Mouse (Mus musculus) midbrain, embryonic 12.5 days (tissue): ENCODE data around the gene Patj. TPM values are rescaled to one million over a fixed set of nuclear protein-coding genes. Genes with fewer than 3 reads are reported as not detected.

ENCODE experiments used
- ATAC-seq: fragments of 200-750 bp; cut with Nextera tagmentation; 2 replicates; pipeline ENCODE4 v1.8.0; 2017; ENCODE audit warnings: low read depth, moderate TSS enrichment, moderate library complexity; ENCODE audit not compliant: low FRiP score
- H3K27ac ChIP-seq: fragments of 300-500 bp; sonication (generic); replicated peaks from 2 replicates; pipeline ENCODE4 v1.5.1; 2016; ENCODE audit warnings: mild to moderate bottlenecking
- H3K27me3 ChIP-seq: fragments of 300-500 bp; sonication (generic); 2 replicates; pipeline ENCODE4 v1.6.1; 2016; ENCODE audit warnings: mild to moderate bottlenecking
- H3K36me3 ChIP-seq: fragments of 300-500 bp; sonication (generic); 2 replicates; pipeline ENCODE4 v1.6.1; 2016
- H3K4me1 ChIP-seq: fragments of 300-500 bp; sonication (generic); 2 replicates; pipeline ENCODE4 v1.6.1; 2016
- H3K4me2 ChIP-seq: fragments of 300-500 bp; sonication (generic); replicated peaks from 2 replicates; pipeline ENCODE4 v1.6.1; 2016; ENCODE audit warnings: mild to moderate bottlenecking, moderate library complexity
- H3K4me3 ChIP-seq: fragments of 300-500 bp; sonication (generic); 2 replicates; pipeline ENCODE4 v1.5.1; 2016; ENCODE audit warnings: mild to moderate bottlenecking
- H3K9ac ChIP-seq: fragments of 300-500 bp; sonication (generic); replicated peaks from 2 replicates; pipeline ENCODE4 v1.6.1; 2016; ENCODE audit warnings: mild to moderate bottlenecking, moderate library complexity
- H3K9me3 ChIP-seq: fragments of 300-500 bp; sonication (generic); 2 replicates; pipeline ENCODE4 v1.6.1; 2016; ENCODE audit warnings: mild to moderate bottlenecking
- WGBS: fragments of 180-500 bp; shearing (Covaris S2); methylation state at CpG from one replicate; pipeline ENCODE4 v1.1.7; 2016; 5-methylcytosine and 5-hydroxymethylcytosine counted together
- polyA plus RNA-seq: library from polyadenylated mRNA; unstranded; fragments of >200 nt; fragmentation: Nextera tagmentation; extraction: Ambion mirVana; gene quantifications from 2 replicates; pipeline ENCODE4 v1.2.1, GENCODE M21; 2016

The Patj gene
- 8.0 and 8.5 TPM in 2 replicates for polyA plus RNA-seq

- Histone ChIP-seq H3K4me1 (peaks cover 4% of the 10 kb centered on the region), H3K4me3 (peak within 1 kb of the TSS; percentile 85), H3K4me2 (peak within 1 kb of the TSS; percentile 95), H3K9ac (peak within 1 kb of the TSS; percentile 94), H3K27me3 (no peaks in the 10 kb centered on the region; the same call in none of the 2 replicates), H3K36me3 (no peaks in the 10 kb centered on the region), H3K9me3 (no peaks in the 10 kb centered on the region), H3K27ac (peak within 1 kb of the TSS; percentile 56)
- WGBS = 2% methylated on average over 44 of the region's 73 CpGs
- peak; percentile 86 for ATAC-seq
Observed at GRCm38 (mm10) chr4:98395690-98396437, at the start of gene Patj. Gene Patj (plus strand): TSS chr4:98395785.

GRCm38 (mm10) chr4:98348580-98348979 is 47.0 kb upstream of the Patj start:
- no peak overlapping the region for H3K4me3 ChIP-seq
- H3K4me2 ChIP-seq = no peak overlapping the region
- 90% methylated on average over 5 of the region's 5 CpGs for WGBS
- no peak overlapping the region for H3K9ac ChIP-seq
- no peaks in the 10 kb centered on the region for H3K9me3 ChIP-seq
- no peaks in the 10 kb centered on the region for H3K27me3 ChIP-seq
- no peaks in the 10 kb centered on the region for H3K4me1 ChIP-seq
- no peaks in the 10 kb centered on the region for H3K36me3 ChIP-seq
- ATAC-seq = no peak
- no peak overlapping the region for H3K27ac ChIP-seq

- Histone ChIP-seq H3K9ac (no peak overlapping the region), H3K36me3 (peaks cover 29% of the 10 kb centered on the region), H3K27ac (no peak overlapping the region), H3K4me1 (no peaks in the 10 kb centered on the region), H3K4me3 (no peak overlapping the region), H3K27me3 (no peaks in the 10 kb centered on the region), H3K9me3 (no peaks in the 10 kb centered on the region), H3K4me2 (no peak overlapping the region)
- WGBS = 96% methylated on average over 9 of the region's 9 CpGs
- ATAC-seq = no peak
Observed at GRCm38 (mm10) chr4:98358034-98358809, 37.4 kb upstream of the Patj start.

GRCm38 (mm10) chr4:98375401-98375800 is 20.2 kb upstream of the Patj start:
- Histone ChIP-seq H3K9ac (no peak overlapping the region), H3K4me2 (no peak overlapping the region), H3K27ac (no peak overlapping the region), H3K9me3 (no peaks in the 10 kb centered on the region), H3K4me3 (no peak overlapping the region), H3K4me1 (no peaks in the 10 kb centered on the region), H3K27me3 (no peaks in the 10 kb centered on the region), H3K36me3 (0 out of 2 replicates have a peak, but pooled peaks cover 4% of the 10 kb centered on the region)
- ATAC-seq = no peak
- WGBS = 59% methylated on average over 4 of the region's 4 CpGs

- H3K4me3 ChIP-seq = no peak overlapping the region
- WGBS = 98% methylated on average over 2 of the region's 2 CpGs
- H3K27ac ChIP-seq = no peak overlapping the region
- no peak for ATAC-seq
- H3K9ac ChIP-seq = no peak overlapping the region
- no peaks in the 10 kb centered on the region for H3K9me3 ChIP-seq
- 0 out of 2 replicates have a peak, but pooled peaks cover 4% of the 10 kb centered on the region for H3K36me3 ChIP-seq
- no peaks in the 10 kb centered on the region for H3K27me3 ChIP-seq
- H3K4me2 ChIP-seq = no peak overlapping the region
- peaks cover 2% of the 10 kb centered on the region for H3K4me1 ChIP-seq
Observed at GRCm38 (mm10) chr4:98376943-98377342, 18.6 kb upstream of the Patj start.

- peak within 1 kb of the TSS; percentile 49; the same call in 1 of the 2 replicates for H3K27ac ChIP-seq
- no peaks in the 10 kb centered on the region for H3K9me3 ChIP-seq
- peak within 1 kb of the TSS; percentile 61 for H3K4me2 ChIP-seq
- H3K9ac ChIP-seq = peak within 1 kb of the TSS; percentile 98
- H3K4me1 ChIP-seq = peaks cover 6% of the 10 kb centered on the region
- H3K36me3 ChIP-seq = 0 out of 2 replicates have a peak, but pooled peaks cover 4% of the 10 kb centered on the region
- peak; percentile 96 for ATAC-seq
- peaks cover 4% of the 10 kb centered on the region; the same call in 1 of the 2 replicates for H3K27me3 ChIP-seq
- WGBS = under 1% methylated on average over 46 of the region's 46 CpGs
- peak within 1 kb of the TSS; percentile 94 for H3K4me3 ChIP-seq
Observed at GRCm38 (mm10) chr4:98382716-98383424, 12.7 kb upstream of the Patj start, which contains the start of gene Tm2d1. Gene Tm2d1 (minus strand): TSS chr4:98383306.

GRCm38 (mm10) chr4:98385036-98385435 is 10.5 kb upstream of the Patj start:
- WGBS = 68% methylated on average over 5 of the region's 5 CpGs
- H3K9me3 ChIP-seq = no peaks in the 10 kb centered on the region
- H3K36me3 ChIP-seq = no peaks in the 10 kb centered on the region
- no peak overlapping the region for H3K4me2 ChIP-seq
- no peak overlapping the region for H3K27ac ChIP-seq
- H3K27me3 ChIP-seq = peaks cover 4% of the 10 kb centered on the region; the same call in 1 of the 2 replicates
- H3K4me1 ChIP-seq = peaks cover 6% of the 10 kb centered on the region
- no peak overlapping the region for H3K4me3 ChIP-seq
- H3K9ac ChIP-seq = no peak overlapping the region
- no peak for ATAC-seq

- H3K9ac ChIP-seq = peak overlapping the region; percentile 94
- peak overlapping the region; percentile 56; the same call in 1 of the 2 replicates for H3K27ac ChIP-seq
- H3K36me3 ChIP-seq = no peaks in the 10 kb centered on the region
- 5% methylated on average over 7 of the region's 7 CpGs for WGBS
- no peaks in the 10 kb centered on the region for H3K9me3 ChIP-seq
- H3K27me3 ChIP-seq = no peaks in the 10 kb centered on the region; the same call in none of the 2 replicates
- peak overlapping the region; percentile 95 for H3K4me2 ChIP-seq
- H3K4me3 ChIP-seq = peak overlapping the region; percentile 85
- ATAC-seq = peak; percentile 16
- H3K4me1 ChIP-seq = peaks cover 4% of the 10 kb centered on the region
Observed at GRCm38 (mm10) chr4:98395346-98395689, 267 bp upstream of the Patj start.

GRCm38 (mm10) chr4:98400926-98401583 is 5.5 kb downstream of the Patj start:
- H3K9me3 ChIP-seq = no peaks in the 10 kb centered on the region
- WGBS = 33% methylated on average over 6 of the region's 6 CpGs
- no peak overlapping the region for H3K27ac ChIP-seq
- peaks cover 4% of the 10 kb centered on the region for H3K4me1 ChIP-seq
- no peak overlapping the region for H3K4me2 ChIP-seq
- H3K9ac ChIP-seq = no peak overlapping the region
- no peaks in the 10 kb centered on the region for H3K36me3 ChIP-seq
- no peaks in the 10 kb centered on the region; the same call in none of the 2 replicates for H3K27me3 ChIP-seq
- no peak for ATAC-seq
- no peak overlapping the region for H3K4me3 ChIP-seq

GRCm38 (mm10) chr4:98401584-98401962 is 6.0 kb downstream of the Patj start:
- 73% methylated on average over 2 of the region's 2 CpGs for WGBS
- Histone ChIP-seq H3K27ac (no peak overlapping the region), H3K9me3 (no peaks in the 10 kb centered on the region), H3K4me2 (no peak overlapping the region), H3K27me3 (no peaks in the 10 kb centered on the region), H3K36me3 (no peaks in the 10 kb centered on the region), H3K9ac (no peak overlapping the region), H3K4me1 (no peaks in the 10 kb centered on the region), H3K4me3 (no peak overlapping the region)
- ATAC-seq = no peak

GRCm38 (mm10) chr4:98403492-98403891 is 7.9 kb downstream of the Patj start:
- Histone ChIP-seq H3K9me3 (no peaks in the 10 kb centered on the region), H3K9ac (no peak overlapping the region), H3K27ac (no peak overlapping the region), H3K4me3 (no peak overlapping the region), H3K4me1 (no peaks in the 10 kb centered on the region), H3K27me3 (no peaks in the 10 kb centered on the region), H3K4me2 (no peak overlapping the region), H3K36me3 (no peaks in the 10 kb centered on the region)
- ATAC-seq = no peak
- WGBS = 80% methylated on average over 4 of the region's 4 CpGs
